Mouse (Mus musculus): ENCODE measurements around the gene Plekhh2. TPM values are rescaled to one million over a fixed set of nuclear protein-coding genes. Genes with fewer than 3 reads are reported as not detected.

The Plekhh2 gene
- total and polyA plus RNA-seq, 2 experiments, result 0.46 to 0.65 TPM

DNA sequence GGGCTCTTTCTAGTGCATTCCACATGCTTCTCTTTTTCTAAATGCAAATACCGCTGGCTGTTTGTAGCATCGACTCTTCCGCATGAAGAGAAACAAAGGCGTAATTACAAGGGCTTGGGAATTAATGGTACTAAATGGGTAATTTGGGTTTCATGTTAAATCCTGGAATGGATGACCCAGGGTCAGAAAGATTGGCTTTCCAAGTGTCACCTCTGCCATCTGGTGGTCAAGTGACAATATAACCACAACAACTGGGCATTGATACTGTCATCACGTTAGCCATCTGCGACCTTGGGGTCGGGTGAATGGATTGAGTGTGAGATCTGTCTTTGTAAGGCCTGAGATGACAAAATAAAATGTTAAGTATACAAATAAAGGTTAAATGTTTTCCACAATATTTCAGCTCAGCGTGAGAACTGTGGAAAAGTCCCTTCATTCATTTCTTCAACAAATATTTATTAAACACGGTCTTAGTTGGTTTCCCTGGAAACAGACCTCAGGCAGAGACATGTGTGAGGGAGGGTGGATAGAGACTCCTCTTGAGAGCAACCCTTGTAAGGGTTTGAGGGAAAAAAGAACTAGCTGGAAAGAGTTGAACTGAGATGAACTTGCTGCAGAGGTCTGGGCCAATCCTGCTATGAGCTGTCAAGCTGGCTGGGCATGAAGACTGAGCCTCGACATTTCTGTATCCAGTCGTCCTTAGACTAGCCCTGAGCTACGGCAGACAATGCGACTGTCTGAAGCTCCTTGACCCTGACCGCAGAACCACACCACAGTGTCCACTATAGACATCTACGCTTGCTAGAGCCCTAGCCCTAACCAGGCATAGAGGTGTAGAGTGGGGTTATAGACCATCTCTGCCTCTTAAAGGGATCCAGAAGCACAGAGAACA is 31.0 kb upstream of the Plekhh2 start:
- H3K4me1 ChIP-seq (ENCODE audit: control insufficient read depth, insufficient read depth, low read length), result no peaks in the 10 kb centered on the region
- no peak overlapping the region for H3K4me3 ChIP-seq (ENCODE audit: insufficient read depth, low read depth, low read length)
- H3K9ac ChIP-seq (ENCODE audit: low read depth, low read length), result no peak overlapping the region
- WGBS, result 49% methylated on average over 15 of the region's 15 CpGs
- peak; percentile 35 for DNase-seq (ENCODE audit: extremely low read depth, low read depth, low spot score)
- H3K27ac ChIP-seq (replicated peaks; ENCODE audit: insufficient read depth, low read depth, low read length), result no peak overlapping the region
- TF ChIP-seq POLR2A (IDR thresholded peaks at IDR 0.05; ENCODE audit: extremely low read depth, insufficient read depth, low read length), result no peak
- peak; percentile 44 for TF ChIP-seq CTCF (IDR thresholded peaks at IDR 0.05; ENCODE audit: low read depth, low read length)
- no peaks in the 10 kb centered on the region for H3K36me3 ChIP-seq (ENCODE audit: control insufficient read depth, insufficient read depth, low read length)
- no peaks in the 10 kb centered on the region for H3K27me3 ChIP-seq (ENCODE audit: control insufficient read depth, insufficient read depth, low read length)
- no peaks in the 10 kb centered on the region for H3K79me2 ChIP-seq (ENCODE audit: control insufficient read depth, insufficient read depth, low read length)

DNA sequence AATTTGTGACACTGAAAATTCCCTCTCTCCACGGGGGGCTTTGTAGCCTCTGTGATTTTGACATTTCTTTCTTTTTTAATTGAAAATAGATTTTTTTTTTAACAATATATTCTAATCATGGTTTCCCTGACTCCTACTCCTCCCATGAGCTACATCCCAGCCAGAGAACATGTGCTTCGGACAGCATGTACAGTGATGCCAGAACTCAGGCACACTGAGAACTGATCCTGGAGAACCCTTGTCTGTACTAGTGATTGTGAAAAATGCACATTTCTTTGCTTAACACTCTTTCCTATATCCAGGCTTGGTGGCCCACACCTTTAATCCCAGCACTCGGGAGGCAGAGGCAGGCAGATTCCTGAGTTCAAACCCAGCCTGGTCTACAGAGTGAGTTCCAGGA is 28.9 kb upstream of the Plekhh2 start:
- DNase-seq (ENCODE audit: extremely low read depth, low read depth, low spot score), result no peak
- Histone ChIP-seq H3K36me3 (ENCODE audit: control insufficient read depth, insufficient read depth, low read length) (no peaks in the 10 kb centered on the region), H3K27me3 (ENCODE audit: control insufficient read depth, insufficient read depth, low read length) (no peaks in the 10 kb centered on the region), H3K4me3 (ENCODE audit: insufficient read depth, low read depth, low read length) (no peak overlapping the region), H3K4me1 (ENCODE audit: control insufficient read depth, insufficient read depth, low read length) (no peaks in the 10 kb centered on the region), H3K9ac (ENCODE audit: low read depth, low read length) (no peak overlapping the region), H3K79me2 (ENCODE audit: control insufficient read depth, insufficient read depth, low read length) (no peaks in the 10 kb centered on the region), H3K27ac (replicated peaks; ENCODE audit: insufficient read depth, low read depth, low read length) (no peak overlapping the region)
- WGBS, result 86% methylated on average over 3 of the region's 3 CpGs
- no peak for TF ChIP-seq CTCF (IDR thresholded peaks at IDR 0.05; ENCODE audit: low read depth, low read length)
- no peak for TF ChIP-seq POLR2A (IDR thresholded peaks at IDR 0.05; ENCODE audit: extremely low read depth, insufficient read depth, low read length)

DNA sequence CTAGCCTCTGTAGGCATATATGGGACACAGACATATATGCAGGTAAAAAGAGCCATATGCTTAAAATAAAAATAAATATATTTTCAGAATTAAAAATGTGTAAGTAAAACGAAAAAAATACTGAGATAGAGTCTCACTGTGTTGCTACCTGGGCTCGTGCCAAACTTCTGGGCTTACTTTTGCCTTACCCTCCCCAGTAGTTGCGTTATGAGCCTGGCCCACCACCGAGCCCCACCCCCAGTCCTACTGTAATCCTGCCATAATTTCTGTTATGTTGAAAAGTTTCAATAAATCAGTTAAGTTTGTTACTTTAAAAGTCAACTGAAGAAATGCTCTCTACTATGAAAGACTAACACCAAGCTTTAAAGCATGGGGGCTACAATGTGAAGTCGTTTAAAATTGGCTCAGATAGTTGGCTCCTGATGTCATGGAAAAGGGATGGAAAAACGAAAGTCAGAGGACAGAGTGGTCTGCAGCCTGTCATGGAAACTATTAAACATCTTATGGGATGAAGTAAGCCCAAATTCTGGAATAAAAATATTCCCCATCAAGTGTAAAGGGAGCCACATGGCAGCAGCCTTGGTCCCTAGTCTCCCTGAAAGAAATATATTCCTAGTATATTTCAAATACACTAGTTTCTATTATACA is 27.9 kb upstream of the Plekhh2 start:
- no peaks in the 10 kb centered on the region for H3K79me2 ChIP-seq (ENCODE audit: control insufficient read depth, insufficient read depth, low read length)
- DNase-seq (ENCODE audit: extremely low read depth, low read depth, low spot score), result no peak
- H3K4me3 ChIP-seq (ENCODE audit: insufficient read depth, low read depth, low read length), result no peak overlapping the region
- TF ChIP-seq POLR2A (IDR thresholded peaks at IDR 0.05; ENCODE audit: extremely low read depth, insufficient read depth, low read length) (no peak), CTCF (IDR thresholded peaks at IDR 0.05; ENCODE audit: low read depth, low read length) (no peak)
- H3K27me3 ChIP-seq (ENCODE audit: control insufficient read depth, insufficient read depth, low read length), result no peaks in the 10 kb centered on the region
- H3K4me1 ChIP-seq (ENCODE audit: control insufficient read depth, insufficient read depth, low read length), result no peaks in the 10 kb centered on the region
- no peak overlapping the region for H3K9ac ChIP-seq (ENCODE audit: low read depth, low read length)
- whole genome bisulfite sequencing, result 74% methylated on average over 6 of the region's 6 CpGs
- H3K27ac ChIP-seq (replicated peaks; ENCODE audit: insufficient read depth, low read depth, low read length), result no peak overlapping the region
- no peaks in the 10 kb centered on the region for H3K36me3 ChIP-seq (ENCODE audit: control insufficient read depth, insufficient read depth, low read length)

DNA sequence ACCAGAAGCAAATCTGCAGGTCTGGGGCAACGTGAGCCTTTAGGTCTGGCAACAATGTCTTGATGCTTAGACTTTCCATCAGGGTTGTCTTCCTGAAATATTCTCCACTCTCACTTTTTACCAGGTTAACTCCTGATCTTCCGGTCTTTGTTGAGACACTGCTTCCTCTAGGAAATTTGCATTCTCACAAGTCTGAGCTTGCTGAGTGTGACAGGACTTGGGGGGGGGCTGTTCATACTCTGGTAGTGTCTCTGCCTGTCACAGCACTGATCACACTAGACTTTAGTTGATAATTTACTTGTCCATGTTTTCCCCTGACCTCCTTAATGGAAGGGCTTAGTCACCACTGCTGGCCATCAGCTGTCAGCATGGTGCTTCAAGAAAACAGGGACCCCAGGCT is 24.3 kb upstream of the Plekhh2 start:
- Histone ChIP-seq H3K79me2 (ENCODE audit: control insufficient read depth, insufficient read depth, low read length) (no peaks in the 10 kb centered on the region), H3K27me3 (ENCODE audit: control insufficient read depth, insufficient read depth, low read length) (no peaks in the 10 kb centered on the region), H3K4me1 (ENCODE audit: control insufficient read depth, insufficient read depth, low read length) (no peaks in the 10 kb centered on the region), H3K4me3 (ENCODE audit: insufficient read depth, low read depth, low read length) (no peak overlapping the region), H3K27ac (replicated peaks; ENCODE audit: insufficient read depth, low read depth, low read length) (no peak overlapping the region), H3K9ac (ENCODE audit: low read depth, low read length) (no peak overlapping the region), H3K36me3 (ENCODE audit: control insufficient read depth, insufficient read depth, low read length) (no peaks in the 10 kb centered on the region)
- 88% methylated on average over 2 of the region's 2 CpGs for WGBS
- DNase-seq (ENCODE audit: extremely low read depth, low read depth, low spot score), result no peak
- TF ChIP-seq CTCF (IDR thresholded peaks at IDR 0.05; ENCODE audit: low read depth, low read length) (no peak), POLR2A (IDR thresholded peaks at IDR 0.05; ENCODE audit: extremely low read depth, insufficient read depth, low read length) (no peak)

DNA sequence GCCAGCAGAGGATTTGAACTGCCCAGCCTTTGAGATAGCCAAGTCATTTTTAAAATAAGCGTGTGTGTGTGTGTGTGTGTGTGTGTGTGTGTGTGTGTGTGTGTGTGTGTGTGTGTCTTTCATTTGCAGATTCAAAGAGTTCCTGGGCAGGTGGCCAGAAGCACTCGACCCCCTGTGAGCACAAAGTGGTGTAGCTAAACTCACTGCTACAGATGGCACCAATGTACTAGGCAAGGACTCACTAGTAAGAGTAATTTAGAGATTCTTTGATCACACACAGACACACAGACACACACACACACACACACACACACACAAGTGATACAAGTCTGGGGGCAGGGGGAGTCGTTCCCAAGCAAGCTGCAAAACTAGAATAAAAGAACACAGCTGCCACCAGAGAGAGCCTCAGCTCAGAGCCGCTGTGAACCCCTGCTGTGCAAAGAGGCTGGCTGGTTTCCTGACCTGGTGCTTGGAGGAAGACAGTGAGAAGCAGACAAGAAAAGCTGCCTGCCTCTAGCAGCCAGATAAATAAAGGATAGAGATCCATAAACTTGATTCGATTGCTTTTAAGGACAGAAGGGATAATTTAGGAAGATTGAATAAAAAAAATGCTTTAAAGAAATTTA is 19.3 kb upstream of the Plekhh2 start:
- Histone ChIP-seq H3K9ac (ENCODE audit: low read depth, low read length) (no peak overlapping the region), H3K79me2 (ENCODE audit: control insufficient read depth, insufficient read depth, low read length) (no peaks in the 10 kb centered on the region), H3K4me3 (ENCODE audit: insufficient read depth, low read depth, low read length) (no peak overlapping the region), H3K4me1 (ENCODE audit: control insufficient read depth, insufficient read depth, low read length) (no peaks in the 10 kb centered on the region), H3K27me3 (ENCODE audit: control insufficient read depth, insufficient read depth, low read length) (no peaks in the 10 kb centered on the region), H3K36me3 (ENCODE audit: control insufficient read depth, insufficient read depth, low read length) (no peaks in the 10 kb centered on the region), H3K27ac (replicated peaks; ENCODE audit: insufficient read depth, low read depth, low read length) (no peak overlapping the region)
- no peak for TF ChIP-seq POLR2A (IDR thresholded peaks at IDR 0.05; ENCODE audit: extremely low read depth, insufficient read depth, low read length)
- TF ChIP-seq CTCF (IDR thresholded peaks at IDR 0.05; ENCODE audit: low read depth, low read length), result no peak
- WGBS, result 63% methylated on average over 5 of the region's 5 CpGs
- DNase-seq (ENCODE audit: extremely low read depth, low read depth, low spot score), result no peak

All from liver, adult 2 months (tissue).